Mouse (Mus musculus) lung, adult 2 months (tissue): ENCODE results near the gene Selenok.

ENCODE experiments used
- CTCF ChIP-seq: fragments of 200-500 bp; IDR thresholded peaks from 2 replicates; pipeline ENCODE4 v1.5.1; 2011; ENCODE audit warnings: mild to moderate bottlenecking, low read length, control low read depth; ENCODE audit not compliant: insufficient read depth
- POLR2A ChIP-seq: fragments of 200-500 bp; IDR thresholded peaks from 2 replicates; pipeline ENCODE4 v1.6.1; 2011; ENCODE audit warnings: low read depth, mild to moderate bottlenecking, control low read depth, low read length, borderline replicate concordance; ENCODE audit errors: extremely low read depth

- TF ChIP-seq CTCF (no peak), POLR2A (no peak)
Observed at GRCm38 (mm10) chr14:30018846-30019245, 50.7 kb downstream of the Selenok start.
